Mouse (Mus musculus): ENCODE data around the gene Gad1.

DNA sequence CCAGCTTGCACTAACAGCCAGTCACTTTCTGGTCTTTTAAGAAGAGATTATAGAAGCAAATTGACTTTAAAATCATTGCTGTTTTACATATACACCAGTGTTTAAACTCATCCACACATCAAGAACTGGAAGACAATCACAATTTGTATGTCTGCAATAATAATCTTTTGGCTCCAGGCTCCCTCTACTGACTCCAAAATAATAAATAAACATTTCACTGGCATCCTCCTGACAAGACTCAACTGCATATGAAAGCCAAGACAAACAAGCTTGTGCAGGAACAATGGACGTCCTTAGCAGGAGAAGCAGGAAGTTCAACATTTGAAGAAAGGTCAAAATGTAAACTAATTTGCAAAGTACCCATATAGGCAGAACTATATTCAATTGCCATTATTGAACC is 47.6 kb upstream of the Gad1 start:
- TF ChIP-seq CTCF (IDR thresholded peaks at IDR 0.05; ENCODE audit: low read depth, low read length) (no peak), POLR2A (IDR thresholded peaks at IDR 0.05; ENCODE audit: insufficient read depth, low read length) (no peak)
